Mouse (Mus musculus): Measurements from ENCODE around the gene Mtmr1. TPM values are rescaled to one million over a fixed set of nuclear protein-coding genes. Genes with fewer than 3 reads are reported as not detected.
"Not testable (repeated sequence)": the region's sequence is repeated elsewhere in the genome, so short reads cannot be mapped to it uniquely, and the experiment has no call there.

The Mtmr1 gene
- 10.5 and 11.3 TPM in 2 replicates for polyA plus RNA-seq (2014; fragmentation: Nextera tagmentation; extraction: Ambion mirVana)

DNA sequence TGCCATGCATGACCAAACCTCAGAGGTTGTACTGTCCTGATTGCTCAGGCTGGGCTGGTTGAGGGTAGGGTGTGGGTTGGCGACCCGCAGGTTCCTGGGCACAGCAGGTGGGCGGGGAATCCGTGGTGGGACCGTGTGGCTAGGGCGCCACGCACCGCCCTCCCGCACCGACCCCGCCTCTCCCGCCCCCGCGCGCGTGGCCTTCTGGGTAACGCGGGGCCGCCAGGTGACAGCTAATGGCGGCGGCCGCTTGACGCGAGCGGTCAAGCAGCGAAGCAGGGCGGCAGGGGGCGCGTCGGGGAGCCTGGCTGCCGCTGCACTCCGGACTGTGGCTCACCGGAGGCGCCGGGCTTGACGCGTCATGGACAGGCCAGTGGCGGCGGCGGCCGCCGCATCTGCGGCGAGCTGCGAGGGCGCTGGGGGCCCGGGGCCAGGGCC lies at the start of gene Mtmr1:
TSS of gene Mtmr1 (plus strand) at position 207 of the 438 bp plus-strand sequence.
- peak; percentile 95 for ATAC-seq (ENCODE audit: insufficient read depth)
- 18% methylated on average over 22 of the region's 47 CpGs for WGBS
- peak; percentile 81 for DNase-seq
- no peak for TF ChIP-seq CTCF (IDR thresholded peaks at IDR 0.05; ENCODE audit: low read depth)
- Histone ChIP-seq H3K36me3 (ENCODE audit: insufficient read depth) (no peaks in the 10 kb centered on the region), H3K9ac (peak within 1 kb of the TSS; percentile 64), H3K27ac (ENCODE audit: low read depth) (0 out of 2 replicates have a peak within 1 kb of the TSS, but pooled peaks have one; percentile 24), H3K4me2 (peak within 1 kb of the TSS; percentile 68), H3K27me3 (ENCODE audit: insufficient read depth, low read length) (no peaks in the 10 kb centered on the region), H3K4me3 (ENCODE audit: low read depth, low read length) (peak within 1 kb of the TSS; percentile 58), H3K9me3 (ENCODE audit: low read depth, low read length) (no peaks in the 10 kb centered on the region), H3K4me1 (ENCODE audit: insufficient read depth) (no peaks in the 10 kb centered on the region)

DNA sequence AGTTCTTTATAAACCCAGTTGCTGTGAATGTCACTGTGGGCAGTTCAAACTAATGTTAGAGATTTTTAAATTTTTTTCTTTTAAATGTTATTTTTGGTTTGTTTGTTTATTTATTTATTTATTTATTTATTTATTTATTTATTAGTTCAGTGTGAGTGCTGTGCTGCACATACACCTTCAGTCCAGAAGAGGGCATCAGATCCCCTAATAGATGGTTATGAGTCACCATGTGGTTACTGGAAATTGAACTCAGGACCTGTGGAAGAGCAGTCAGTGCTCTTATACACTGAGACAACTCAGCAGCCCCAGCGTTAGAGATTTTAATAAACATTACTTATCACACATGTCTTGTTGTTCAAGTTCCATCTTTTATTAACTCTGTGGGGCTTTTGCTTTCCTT lies 12.5 kb upstream of the Mtmr1 start:
- Histone ChIP-seq H3K9ac (no peak overlapping the region), H3K36me3 (ENCODE audit: insufficient read depth) (no peaks in the 10 kb centered on the region), H3K27ac (ENCODE audit: low read depth) (no peak overlapping the region), H3K9me3 (ENCODE audit: low read depth, low read length) (no peaks in the 10 kb centered on the region), H3K4me3 (ENCODE audit: low read depth, low read length) (no peak overlapping the region), H3K4me1 (ENCODE audit: insufficient read depth) (no peaks in the 10 kb centered on the region), H3K4me2 (no peak overlapping the region), H3K27me3 (ENCODE audit: insufficient read depth, low read length) (no peaks in the 10 kb centered on the region)
- DNase-seq: no peak
- ATAC-seq (ENCODE audit: insufficient read depth): no peak
- TF ChIP-seq CTCF (IDR thresholded peaks at IDR 0.05; ENCODE audit: low read depth): 0 out of 2 replicates have a peak, but pooled peaks have one; percentile 3
- WGBS: 68% methylated on average over 1 of the region's 1 CpGs

- H3K4me3 ChIP-seq (ENCODE audit: low read depth, low read length): no peak overlapping the region
- 66% methylated on average over 1 of the region's 1 CpGs for WGBS
- DNase-seq: no peak
- no peaks in the 10 kb centered on the region for H3K4me1 ChIP-seq (ENCODE audit: insufficient read depth)
- no peak overlapping the region for H3K4me2 ChIP-seq
- H3K27me3 ChIP-seq (ENCODE audit: insufficient read depth, low read length): no peaks in the 10 kb centered on the region
- H3K9ac ChIP-seq: no peak overlapping the region
- H3K36me3 ChIP-seq (ENCODE audit: insufficient read depth): no peaks in the 10 kb centered on the region
- TF ChIP-seq CTCF (IDR thresholded peaks at IDR 0.05; ENCODE audit: low read depth): no peak
- no peak overlapping the region for H3K27ac ChIP-seq (ENCODE audit: low read depth)
- no peaks in the 10 kb centered on the region for H3K9me3 ChIP-seq (ENCODE audit: low read depth, low read length)
- no peak for ATAC-seq (ENCODE audit: insufficient read depth)
Observed at GRCm38 (mm10) chrX:71355331-71355730, 9.2 kb upstream of the Mtmr1 start.

DNA sequence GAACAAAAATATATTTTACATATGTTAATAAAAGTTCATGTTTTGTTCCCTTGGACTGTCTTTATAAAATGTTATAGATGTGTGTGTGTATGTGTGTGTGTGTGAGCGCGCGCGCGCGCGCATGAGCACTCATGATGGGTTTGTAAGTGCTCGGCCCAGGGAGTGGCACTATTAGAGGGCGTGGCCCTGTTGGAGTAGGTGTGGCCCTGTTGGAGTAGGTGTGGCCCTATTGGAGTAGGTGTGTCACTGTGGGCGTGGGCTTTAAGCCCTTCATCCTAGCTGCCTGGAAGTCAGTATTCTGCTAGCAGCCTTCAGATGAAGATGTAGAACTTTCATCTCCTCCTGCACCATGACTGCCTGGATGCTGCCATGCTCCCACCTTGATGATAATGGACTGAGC lies 2.8 kb upstream of the Mtmr1 start:
- H3K9ac ChIP-seq; H3K36me3 ChIP-seq (ENCODE audit: insufficient read depth); DNase-seq; H3K4me3 ChIP-seq (ENCODE audit: low read depth, low read length); H3K4me2 ChIP-seq; H3K9me3 ChIP-seq (ENCODE audit: low read depth, low read length); H3K4me1 ChIP-seq (ENCODE audit: insufficient read depth); H3K27ac ChIP-seq (ENCODE audit: low read depth); ATAC-seq (ENCODE audit: insufficient read depth); H3K27me3 ChIP-seq (ENCODE audit: insufficient read depth, low read length): not testable (repeated sequence)
- 84% methylated on average over 10 of the region's 10 CpGs for WGBS

- WGBS: 62% methylated on average over 5 of the region's 5 CpGs
- Histone ChIP-seq H3K36me3 (ENCODE audit: insufficient read depth) (no peaks in the 10 kb centered on the region), H3K27ac (ENCODE audit: low read depth) (no peak overlapping the region), H3K4me2 (peak overlapping the region; percentile 68), H3K27me3 (ENCODE audit: insufficient read depth, low read length) (no peaks in the 10 kb centered on the region), H3K4me1 (ENCODE audit: insufficient read depth) (no peaks in the 10 kb centered on the region), H3K9ac (0 out of 2 replicates have a peak overlapping the region, but pooled peaks have one; percentile 64), H3K9me3 (ENCODE audit: low read depth, low read length) (no peaks in the 10 kb centered on the region), H3K4me3 (ENCODE audit: low read depth, low read length) (peak overlapping the region; percentile 58)
- TF ChIP-seq CTCF (IDR thresholded peaks at IDR 0.05; ENCODE audit: low read depth): no peak
- ATAC-seq (ENCODE audit: insufficient read depth) (no peak), DNase-seq (no peak)
Observed at GRCm38 (mm10) chrX:71364062-71364461, 498 bp upstream of the Mtmr1 start.

DNA sequence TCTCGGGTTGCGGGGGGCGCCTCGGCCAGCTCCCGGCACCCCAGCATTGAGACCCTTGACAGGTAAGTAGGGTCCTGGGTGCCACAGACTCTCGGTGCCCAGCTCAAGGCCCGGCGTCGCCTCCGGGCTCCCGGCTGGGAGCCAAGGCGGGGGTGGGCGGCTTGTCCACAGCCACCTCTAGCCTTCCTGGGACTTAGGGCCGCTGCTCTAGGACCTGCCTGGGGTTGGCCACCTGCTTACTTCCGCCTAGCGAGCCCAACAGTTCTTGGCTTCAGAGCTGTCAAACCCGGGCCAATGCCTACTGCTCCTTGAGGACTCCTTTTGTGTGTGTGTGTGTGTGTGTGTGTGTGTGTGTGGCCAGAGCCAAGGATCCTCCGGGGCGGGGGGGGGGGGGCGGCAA lies 451 bp downstream of the Mtmr1 start:
- peak; percentile 81 for ATAC-seq (ENCODE audit: insufficient read depth)
- H3K27me3 ChIP-seq (ENCODE audit: insufficient read depth, low read length): no peaks in the 10 kb centered on the region
- peak; percentile 23 for DNase-seq
- no peak for TF ChIP-seq CTCF (IDR thresholded peaks at IDR 0.05; ENCODE audit: low read depth)
- no peaks in the 10 kb centered on the region for H3K36me3 ChIP-seq (ENCODE audit: insufficient read depth)
- no peaks in the 10 kb centered on the region for H3K4me1 ChIP-seq (ENCODE audit: insufficient read depth)
- peak overlapping the region; percentile 68 for H3K4me2 ChIP-seq
- 16% methylated on average over 18 of the region's 20 CpGs for WGBS
- H3K9ac ChIP-seq: peak overlapping the region; percentile 64
- H3K4me3 ChIP-seq (ENCODE audit: low read depth, low read length): peak overlapping the region; percentile 58
- no peaks in the 10 kb centered on the region for H3K9me3 ChIP-seq (ENCODE audit: low read depth, low read length)
- H3K27ac ChIP-seq (ENCODE audit: low read depth): 0 out of 2 replicates have a peak overlapping the region, but pooled peaks have one; percentile 24

- no peaks in the 10 kb centered on the region for H3K27me3 ChIP-seq (ENCODE audit: insufficient read depth, low read length)
- no peak for TF ChIP-seq CTCF (IDR thresholded peaks at IDR 0.05; ENCODE audit: low read depth)
- H3K9me3 ChIP-seq (ENCODE audit: low read depth, low read length): no peaks in the 10 kb centered on the region
- peak overlapping the region; percentile 58 for H3K4me3 ChIP-seq (ENCODE audit: low read depth, low read length)
- no peaks in the 10 kb centered on the region for H3K4me1 ChIP-seq (ENCODE audit: insufficient read depth)
- DNase-seq: no peak
- peak overlapping the region; percentile 68 for H3K4me2 ChIP-seq
- H3K27ac ChIP-seq (ENCODE audit: low read depth): no peak overlapping the region
- H3K36me3 ChIP-seq (ENCODE audit: insufficient read depth): no peaks in the 10 kb centered on the region
- 0 out of 2 replicates have a peak, but pooled peaks have one; percentile 3 for ATAC-seq (ENCODE audit: insufficient read depth)
- 56% methylated on average over 3 of the region's 3 CpGs for WGBS
- no peak overlapping the region for H3K9ac ChIP-seq
Observed at GRCm38 (mm10) chrX:71365510-71365909, 950 bp downstream of the Mtmr1 start.
